Mouse (Mus musculus) erythroblast, embryonic 14.5 days (primary cell): ENCODE data around the gene Spag6l.

Source experiments
- GATA1 ChIP-seq: IDR thresholded peaks from 2 replicates; pipeline ENCODE4 v1.6.1; 2012; ENCODE audit warnings: low read length, inconsistent platforms, mixed read lengths
- TAL1 ChIP-seq: IDR thresholded peaks from 3 replicates; pipeline ENCODE4 v1.6.1; 2012; ENCODE audit warnings: low read length, inconsistent platforms, mixed read lengths

- TF ChIP-seq GATA1 (no peak), TAL1 (no peak)
These were observed 34.7 kb upstream of the Spag6l start, which contains the start of gene Igll1 for GRCm38 (mm10) chr16:16863978-16864377.
